Mouse (Mus musculus) ES-E14 (cell line): ENCODE data around the gene Racgap1. TPM values are rescaled to one million over a fixed set of nuclear protein-coding genes. Genes with fewer than 3 reads are reported as not detected.

ENCODE experiments used
- DNase-seq: peaks from one replicate; pipeline ENCODE4 v3.0.0-alpha.2; 2013; ENCODE audit warnings: low read depth, low spot score
- H3K27ac ChIP-seq: 2 replicates; pipeline ENCODE4 v1.5.1; 2012; ENCODE audit warnings: low read depth, mild to moderate bottlenecking, low read length, moderate library complexity, mixed read lengths; ENCODE audit not compliant: poor library complexity, insufficient read depth, severe bottlenecking
- H3K36me3 ChIP-seq: 2 replicates; pipeline ENCODE4 v1.6.1; 2012; ENCODE audit warnings: mild to moderate bottlenecking, low read length, moderate library complexity, mixed read lengths; ENCODE audit not compliant: control insufficient read depth, poor library complexity, insufficient read depth, severe bottlenecking
- H3K4me1 ChIP-seq, 2 experiments: fragments of 150-350 bp in 1 of 2; sonication (generic) in 1 of 2; 2 replicates each; pipeline ENCODE4 v1.6.1; 2012; ENCODE audit warnings: low read length in 2 of 2, mild to moderate bottlenecking in 1 of 2, mixed read lengths in 1 of 2; ENCODE audit not compliant: control insufficient read depth in 2 of 2, insufficient read depth in 2 of 2, poor library complexity in 1 of 2
- H3K4me3 ChIP-seq, 2 experiments: fragments of 150-350 bp in 1 of 2; sonication (generic) in 1 of 2; 2 replicates each; pipeline ENCODE4 v1.5.1; 2012; ENCODE audit warnings: low read length in 2 of 2, low read depth in 1 of 2, mild to moderate bottlenecking in 1 of 2, mixed read lengths in 1 of 2; ENCODE audit not compliant: insufficient read depth in 1 of 2, poor library complexity in 1 of 2, severe bottlenecking in 1 of 2
- H3K9ac ChIP-seq: 2 replicates; pipeline ENCODE4 v1.6.1; 2012; ENCODE audit warnings: low read depth, mild to moderate bottlenecking, low read length, mixed read lengths; ENCODE audit not compliant: poor library complexity, insufficient read depth, severe bottlenecking
- H3K9me3 ChIP-seq: fragments of 150-350 bp; sonication (generic); 2 replicates; pipeline ENCODE4 v1.6.1; 2012; ENCODE audit warnings: low read depth, mild to moderate bottlenecking, low read length; ENCODE audit not compliant: control insufficient read depth, insufficient read depth
- CHD2 ChIP-seq: IDR thresholded peaks from 2 replicates; pipeline ENCODE4 v1.6.1; 2014; ENCODE audit warnings: mild to moderate bottlenecking, low read depth, low read length, inconsistent platforms
- HCFC1 ChIP-seq: IDR thresholded peaks from 2 replicates; pipeline ENCODE4 v1.6.1; 2012; ENCODE audit warnings: low read length, inconsistent platforms, borderline replicate concordance; ENCODE audit not compliant: insufficient read depth
- MAFK ChIP-seq: IDR thresholded peaks from 2 replicates; pipeline ENCODE4 v1.6.1; 2014; ENCODE audit warnings: mild to moderate bottlenecking, low read depth, low read length, inconsistent platforms; ENCODE audit not compliant: insufficient read depth
- ZC3H11A ChIP-seq: IDR thresholded peaks from 2 replicates; pipeline ENCODE4 v1.6.1; 2012; ENCODE audit warnings: low read depth, mild to moderate bottlenecking, inconsistent platforms, low read length, borderline replicate concordance
- ZNF384 ChIP-seq: IDR thresholded peaks from 2 replicates; pipeline ENCODE4 v1.6.1; 2012; ENCODE audit warnings: low read depth, low read length, inconsistent platforms
- in situ Hi-C, 2 experiments: fragments of 600-800 bp; cut with MboI; formaldehyde crosslinking; loops; one replicate each; pipeline ENCODE4 v1.15.1; 2025; ENCODE audit warnings: low sequenced_read_pairs in 2 of 2, inconsistent platforms in 1 of 2; ENCODE audit not compliant: unreplicated experiment in 2 of 2
- total RNA-seq: library from RNA; depleted of rRNA; stranded (reverse); fragments of 300-350 nt; gene quantifications from 2 replicates; pipeline ENCODE4 v1.2.3, GENCODE M21; 2012

The Racgap1 gene
- total RNA-seq, 1 experiment = 127 TPM

GRCm38 (mm10) chr15:99662371-99662770 is 10.9 kb upstream of the Racgap1 start:
- Histone ChIP-seq H3K36me3 (no peaks in the 10 kb centered on the region), H3K4me1 (peaks cover 2 to 16% of the 10 kb centered on the region in 2 experiments; a peak in 2 of 4 replicates), H3K4me3 (no peak overlapping the region), H3K9ac (no peak overlapping the region), H3K9me3 (no peaks in the 10 kb centered on the region), H3K27ac (no peak overlapping the region)
- no peak for DNase-seq
- TF ChIP-seq CHD2 (no peak), HCFC1 (no peak), ZC3H11A (no peak), MAFK (no peak), ZNF384 (no peak)
- in situ Hi-C loops = no loop called here

- Histone ChIP-seq H3K4me3 (peak overlapping the region; percentile 21 to 35; a peak in 2 of 4 replicates), H3K4me1 (peaks cover 2 to 18% of the 10 kb centered on the region in 2 experiments; a peak in 3 of 4 replicates), H3K9ac (no peak overlapping the region), H3K9me3 (no peaks in the 10 kb centered on the region), H3K27ac (no peak overlapping the region), H3K36me3 (no peaks in the 10 kb centered on the region)
- in situ Hi-C loops = no loop called here
- TF ChIP-seq MAFK (no peak), HCFC1 (no peak)
- no peak for DNase-seq
Measured at GRCm38 (mm10) chr15:99661121-99661830, 9.8 kb upstream of the Racgap1 start.

GRCm38 (mm10) chr15:99658437-99658836 is 7.0 kb upstream of the Racgap1 start:
- Histone ChIP-seq H3K9ac (no peak overlapping the region), H3K4me3 (no peak overlapping the region), H3K27ac (no peak overlapping the region), H3K9me3 (no peaks in the 10 kb centered on the region), H3K36me3 (no peaks in the 10 kb centered on the region), H3K4me1 (peaks cover 3 to 19% of the 10 kb centered on the region in 2 experiments; a peak in 2 of 4 replicates)
- DNase-seq = no peak
- in situ Hi-C loops = no loop called here
- no peak for TF ChIP-seq ZC3H11A

GRCm38 (mm10) chr15:99655956-99656355 is 4.5 kb upstream of the Racgap1 start:
- peaks cover 8 to 21% of the 10 kb centered on the region in 2 experiments; a peak in 3 of 4 replicates for H3K4me1 ChIP-seq
- no peak for TF ChIP-seq ZC3H11A
- TF ChIP-seq CHD2 = no peak
- TF ChIP-seq ZNF384 = no peak
- no peak for TF ChIP-seq HCFC1
- TF ChIP-seq MAFK = no peak
- no peaks in the 10 kb centered on the region for H3K9me3 ChIP-seq
- in situ Hi-C loops = no loop called here
- no peak overlapping the region for H3K27ac ChIP-seq
- no peaks in the 10 kb centered on the region for H3K36me3 ChIP-seq
- no peak overlapping the region for H3K9ac ChIP-seq
- no peak for DNase-seq
- no peak overlapping the region for H3K4me3 ChIP-seq

GRCm38 (mm10) chr15:99653876-99654275 is 2.4 kb upstream of the Racgap1 start:
- TF ChIP-seq MAFK (no peak), HCFC1 (no peak), CHD2 (no peak), ZNF384 (no peak), ZC3H11A (no peak)
- peaks cover 2% of the 10 kb centered on the region for H3K36me3 ChIP-seq
- no peaks in the 10 kb centered on the region for H3K9me3 ChIP-seq
- peak overlapping the region; percentile 72 to 80 for H3K4me3 ChIP-seq
- peak overlapping the region; percentile 66; the same call in 1 of the 2 replicates for H3K9ac ChIP-seq
- peaks cover 8 to 30% of the 10 kb centered on the region in 2 experiments; a peak in 3 of 4 replicates for H3K4me1 ChIP-seq
- H3K27ac ChIP-seq = peak overlapping the region; percentile 47
- in situ Hi-C loops = no loop called here
- DNase-seq = no peak
